Mouse (Mus musculus) limb, embryonic 15.5 days (tissue): ENCODE results near the gene Psmd5. TPM values are rescaled to one million over a fixed set of nuclear protein-coding genes. Genes with fewer than 3 reads are reported as not detected.
A peak's percentile ranks its signal among the peaks of the same experiment; 100 is the strongest.
"Not testable (repeated sequence)": the region's sequence is repeated elsewhere in the genome, so short reads cannot be mapped to it uniquely, and the experiment has no call there.

Experiments
- ATAC-seq: fragments of 200-750 bp; cut with Nextera tagmentation; 2 replicates; pipeline ENCODE4 v1.8.0; 2017; ENCODE audit warnings: low read depth, moderate TSS enrichment; ENCODE audit not compliant: insufficient number of reproducible peaks, low FRiP score, low TSS enrichment
- H3K27ac ChIP-seq: fragments of 300-500 bp; sonication (generic); 2 replicates; pipeline ENCODE4 v1.5.1; 2015; ENCODE audit warnings: moderate library complexity, mild to moderate bottlenecking, inconsistent platforms
- H3K27me3 ChIP-seq: fragments of 300-500 bp; sonication (generic); 2 replicates; pipeline ENCODE4 v1.6.1; 2015; ENCODE audit warnings: inconsistent platforms
- H3K36me3 ChIP-seq: fragments of 300-500 bp; sonication (generic); 2 replicates; pipeline ENCODE4 v1.6.1; 2015; ENCODE audit warnings: inconsistent platforms
- H3K4me1 ChIP-seq: fragments of 300-500 bp; sonication (generic); 2 replicates; pipeline ENCODE4 v1.6.1; 2015; ENCODE audit warnings: inconsistent platforms
- H3K4me2 ChIP-seq: fragments of 300-500 bp; sonication (generic); 2 replicates; pipeline ENCODE4 v1.6.1; 2015; ENCODE audit warnings: mild to moderate bottlenecking, inconsistent platforms
- H3K4me3 ChIP-seq: fragments of 300-500 bp; sonication (generic); 2 replicates; pipeline ENCODE4 v1.5.1; 2015; ENCODE audit warnings: mild to moderate bottlenecking, inconsistent platforms
- H3K9ac ChIP-seq: fragments of 300-500 bp; sonication (generic); 2 replicates; pipeline ENCODE4 v1.6.1; 2015; ENCODE audit warnings: inconsistent platforms
- H3K9me3 ChIP-seq: fragments of 300-500 bp; sonication (generic); 2 replicates; pipeline ENCODE4 v1.6.1; 2016; ENCODE audit warnings: inconsistent platforms
- WGBS: fragments of 180-500 bp; shearing (Covaris S2); methylation state at CpG from one replicate; pipeline ENCODE4 v1.1.7; 2015; 5-methylcytosine and 5-hydroxymethylcytosine counted together
- polyA plus RNA-seq: library from polyadenylated mRNA; unstranded; fragments of >200 nt; fragmentation: Nextera tagmentation; extraction: Ambion mirVana; gene quantifications from 2 replicates; pipeline ENCODE4 v1.2.1, GENCODE M21; 2015

Psmd5 gene
- polyA plus RNA-seq, 1 experiment from 2014 or later = 98.0 TPM

DNA sequence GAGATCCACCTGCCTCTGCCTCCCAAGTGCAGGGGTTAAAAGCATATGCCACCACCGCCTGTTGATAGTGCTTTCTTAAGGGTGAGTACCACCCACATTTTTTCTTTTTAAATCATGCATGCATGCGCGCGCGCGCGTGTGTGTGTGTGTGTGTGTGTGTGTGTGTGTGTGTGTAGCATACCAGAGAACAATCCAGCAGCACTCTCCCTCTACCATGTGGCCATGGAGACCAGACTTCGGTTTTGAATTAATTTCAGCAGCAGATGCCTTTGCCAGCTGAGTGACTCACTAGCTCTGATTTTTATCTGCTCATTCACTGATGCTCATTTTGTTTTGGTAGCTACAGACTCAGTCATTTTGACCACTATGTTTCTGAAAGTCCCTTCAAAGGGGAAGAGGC, 33.1 kb downstream of the Psmd5 start:
- no peak overlapping the region for H3K4me3 ChIP-seq
- H3K4me1 ChIP-seq = no peaks in the 10 kb centered on the region
- H3K9ac ChIP-seq = no peak overlapping the region
- no peaks in the 10 kb centered on the region for H3K27me3 ChIP-seq
- H3K9me3 ChIP-seq = no peaks in the 10 kb centered on the region
- H3K4me2 ChIP-seq = no peak overlapping the region
- ATAC-seq = no peak
- no peak overlapping the region for H3K27ac ChIP-seq
- no peaks in the 10 kb centered on the region for H3K36me3 ChIP-seq
- 83% methylated on average over 8 of the region's 8 CpGs for WGBS

DNA sequence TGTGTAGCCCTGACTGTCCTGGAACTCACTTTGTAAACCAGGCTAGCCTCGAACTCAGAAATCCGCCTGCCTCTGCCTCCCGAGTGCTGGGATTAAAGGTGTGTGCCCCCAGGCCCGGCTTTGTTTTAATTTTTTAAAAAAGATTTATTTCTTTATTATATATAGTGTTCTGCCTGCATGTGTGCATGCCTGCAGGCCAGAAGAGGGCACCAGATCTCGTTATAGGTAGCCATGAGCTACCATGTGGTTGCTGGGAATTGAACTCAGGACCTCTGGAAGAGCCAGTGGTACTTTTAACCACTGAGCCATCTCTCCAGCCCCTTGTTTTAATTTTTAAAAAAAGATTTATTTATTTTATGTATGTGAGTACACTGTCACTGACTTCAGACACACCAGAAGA, 34.6 kb downstream of the Psmd5 start:
- H3K9me3 ChIP-seq, H3K4me3 ChIP-seq, H3K4me2 ChIP-seq, ATAC-seq, H3K27ac ChIP-seq, H3K27me3 ChIP-seq, H3K36me3 ChIP-seq, H3K4me1 ChIP-seq, H3K9ac ChIP-seq: not testable (repeated sequence)
- 81% methylated on average over 5 of the region's 5 CpGs for WGBS

DNA sequence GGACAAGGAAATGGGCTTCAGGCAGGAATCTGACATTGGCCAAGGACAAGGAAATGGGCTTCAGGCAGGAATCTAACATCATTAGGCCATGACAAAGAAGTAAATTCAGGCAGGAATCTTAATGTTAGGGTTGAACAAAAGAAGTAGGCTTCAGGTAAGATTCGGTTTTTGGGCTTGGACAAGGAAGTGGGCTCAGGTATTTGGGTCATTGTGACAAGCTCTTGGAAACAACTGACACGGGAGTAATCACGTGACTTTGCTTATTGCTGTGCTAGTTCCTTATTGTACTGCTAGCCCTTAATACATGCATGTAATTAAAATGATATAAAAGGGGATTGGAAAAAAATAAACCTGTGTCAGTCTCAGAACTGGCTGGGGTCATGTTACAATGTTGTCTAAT, 39.1 kb downstream of the Psmd5 start:
- no peaks in the 10 kb centered on the region for H3K9me3 ChIP-seq
- H3K4me2 ChIP-seq = no peak overlapping the region
- ATAC-seq = no peak
- H3K9ac ChIP-seq = no peak overlapping the region
- no peaks in the 10 kb centered on the region for H3K36me3 ChIP-seq
- H3K27ac ChIP-seq = no peak overlapping the region
- no peaks in the 10 kb centered on the region for H3K27me3 ChIP-seq
- 80% methylated on average over 3 of the region's 3 CpGs for WGBS
- H3K4me1 ChIP-seq = no peaks in the 10 kb centered on the region
- no peak overlapping the region for H3K4me3 ChIP-seq

DNA sequence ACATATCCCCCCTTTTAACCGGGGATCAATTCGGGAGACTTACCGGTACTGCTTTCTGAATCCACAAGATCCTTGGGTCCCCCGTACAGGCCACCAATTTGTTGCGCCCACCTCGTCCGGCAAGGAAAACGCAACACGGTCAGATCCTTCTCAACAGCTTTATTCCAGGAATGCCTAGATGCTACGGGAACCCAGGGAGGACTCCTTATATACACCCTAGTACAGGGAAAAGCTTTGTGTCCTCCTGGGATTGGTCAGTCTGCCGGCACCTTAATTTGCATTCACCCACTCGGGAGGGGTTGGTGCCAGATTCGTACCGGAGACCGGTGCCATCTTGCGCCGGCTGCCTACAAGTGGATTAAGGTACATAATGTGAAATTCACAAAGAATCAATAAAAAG, 41.1 kb downstream of the Psmd5 start:
- Histone ChIP-seq H3K27ac (no peak overlapping the region), H3K9me3 (no peaks in the 10 kb centered on the region; the same call in 1 of the 2 replicates), H3K4me1 (no peaks in the 10 kb centered on the region), H3K36me3 (no peaks in the 10 kb centered on the region), H3K4me3 (no peak overlapping the region), H3K4me2 (no peak overlapping the region), H3K27me3 (no peaks in the 10 kb centered on the region), H3K9ac (no peak overlapping the region)
- WGBS = 86% methylated on average over 17 of the region's 17 CpGs
- no peak for ATAC-seq

DNA sequence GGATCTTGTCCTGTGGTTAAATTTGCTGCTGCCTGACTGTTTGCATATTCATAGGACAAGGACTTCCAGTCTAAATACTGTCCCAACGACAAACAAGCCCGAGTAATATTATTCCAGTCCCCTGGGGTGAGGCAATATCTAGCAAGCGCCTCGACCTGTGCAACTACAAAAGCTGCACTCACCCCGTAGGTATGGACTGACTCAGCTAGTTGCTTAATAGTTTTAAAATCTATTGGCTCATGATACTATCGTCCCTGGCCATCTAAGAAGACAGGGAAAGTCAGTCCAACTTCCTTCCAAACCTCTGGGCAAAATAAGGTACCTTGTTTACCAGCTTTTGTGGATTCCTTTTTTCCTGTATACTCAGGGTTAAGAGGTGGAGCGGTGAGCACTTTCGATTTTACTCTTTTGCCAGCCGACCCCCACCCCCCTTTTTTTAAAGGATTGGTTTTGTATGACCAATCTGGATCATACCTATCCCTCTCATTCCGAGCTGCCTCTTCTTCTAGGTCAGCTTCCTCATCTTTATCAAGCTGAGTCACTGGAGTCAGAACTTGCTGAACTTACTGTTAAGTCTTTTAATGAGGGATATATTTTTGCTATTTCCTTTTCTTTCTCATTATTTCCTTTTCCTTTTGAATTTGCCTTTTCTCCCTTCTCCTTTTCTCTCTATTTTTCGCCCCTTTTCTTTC, 41.9 kb downstream of the Psmd5 start, which contains the start of gene Gm34653:
Gene Gm34653, plus strand, starts transcription at position 242 of the 692 bp plus-strand sequence.
- WGBS = 68% methylated on average over 11 of the region's 11 CpGs
- ATAC-seq = not testable (repeated sequence)

DNA sequence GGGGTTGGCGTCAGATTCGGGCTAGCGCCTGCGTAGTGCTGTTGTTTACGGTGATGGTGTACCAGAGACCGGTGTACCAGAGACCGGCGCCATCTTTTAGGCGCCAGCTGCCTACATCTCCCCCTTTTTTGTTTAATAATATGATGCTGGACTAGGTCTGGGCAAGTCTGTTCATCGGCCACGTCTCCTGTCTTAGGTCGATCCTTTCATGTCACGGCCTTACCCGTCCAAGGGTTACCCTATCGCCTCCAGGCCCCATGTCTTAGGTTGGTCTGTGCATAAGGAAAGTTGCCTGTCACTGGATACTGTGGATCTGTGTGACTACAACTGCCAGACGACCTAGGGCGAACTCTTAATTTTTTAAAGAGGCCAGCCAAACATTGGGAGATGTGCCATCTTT, 44.7 kb downstream of the Psmd5 start:
- not testable (repeated sequence) for ATAC-seq, H3K4me3 ChIP-seq, H3K4me1 ChIP-seq, H3K36me3 ChIP-seq, H3K27me3 ChIP-seq, H3K4me2 ChIP-seq, H3K9me3 ChIP-seq, H3K9ac ChIP-seq, H3K27ac ChIP-seq
- WGBS = 95% methylated on average over 17 of the region's 17 CpGs

More for the DNA sequence above, 41.9 kb downstream of the Psmd5 start, which contains the start of gene Gm34653:
- not testable (repeated sequence) for H3K36me3 ChIP-seq, H3K9me3 ChIP-seq, H3K4me3 ChIP-seq, H3K9ac ChIP-seq, H3K4me1 ChIP-seq, H3K27me3 ChIP-seq, H3K4me2 ChIP-seq, H3K27ac ChIP-seq

DNA sequence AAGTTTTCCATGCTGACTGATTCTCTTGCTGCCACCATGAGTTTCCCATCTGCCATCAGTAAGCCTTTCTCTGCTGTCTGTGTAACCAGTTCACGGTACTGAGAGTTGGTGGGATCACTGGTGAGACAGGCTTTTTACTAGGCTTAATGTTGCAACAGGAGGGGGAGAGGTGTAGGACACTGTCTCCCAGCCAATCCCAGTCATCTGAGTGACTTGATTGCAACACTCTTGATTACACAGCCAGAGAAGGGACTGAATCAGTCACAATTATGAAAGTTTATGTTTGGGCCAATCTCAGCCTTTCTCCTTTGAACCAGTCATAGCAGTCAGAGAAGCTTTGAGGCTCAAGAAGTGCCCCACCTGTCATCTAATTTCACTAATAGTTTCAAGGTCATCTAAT, 46.7 kb downstream of the Psmd5 start:
- Histone ChIP-seq H3K4me1 (peaks cover 16% of the 10 kb centered on the region), H3K9me3 (no peaks in the 10 kb centered on the region; the same call in 1 of the 2 replicates), H3K36me3 (0 out of 2 replicates have a peak, but pooled peaks cover 3% of the 10 kb centered on the region), H3K9ac (no peak overlapping the region), H3K4me2 (no peak overlapping the region), H3K27ac (peak overlapping the region; percentile 47; the same call in 1 of the 2 replicates), H3K27me3 (no peaks in the 10 kb centered on the region), H3K4me3 (no peak overlapping the region)
- 79% methylated on average over 1 of the region's 1 CpGs for WGBS
- no peak for ATAC-seq

DNA sequence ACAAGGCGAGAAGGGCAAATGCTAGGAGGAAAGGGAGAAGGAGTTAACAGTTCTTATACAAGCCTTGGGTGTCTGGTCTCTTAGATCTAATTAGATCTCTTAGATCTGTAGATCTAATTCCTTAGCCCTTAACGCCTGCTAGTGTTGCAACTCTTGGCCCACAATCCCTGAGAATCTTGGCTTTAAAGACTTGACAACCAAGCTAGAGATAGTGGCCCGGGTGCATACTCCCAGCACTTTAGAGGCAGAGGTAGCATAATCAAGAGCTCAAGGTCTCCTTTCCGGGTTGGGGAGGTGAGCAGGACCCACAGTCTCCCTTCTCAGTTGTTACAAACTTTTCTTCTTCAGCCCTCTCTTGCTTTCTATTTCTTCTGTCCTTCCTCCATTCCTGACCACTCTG, 47.2 kb downstream of the Psmd5 start:
- ATAC-seq = no peak
- Histone ChIP-seq H3K4me3 (no peak overlapping the region), H3K36me3 (peaks cover 5% of the 10 kb centered on the region), H3K9me3 (no peaks in the 10 kb centered on the region; the same call in 1 of the 2 replicates), H3K9ac (no peak overlapping the region), H3K27me3 (no peaks in the 10 kb centered on the region), H3K4me2 (no peak overlapping the region), H3K27ac (peak overlapping the region; percentile 47; the same call in 1 of the 2 replicates), H3K4me1 (peaks cover 16% of the 10 kb centered on the region)
- WGBS = 87% methylated on average over 4 of the region's 4 CpGs

DNA sequence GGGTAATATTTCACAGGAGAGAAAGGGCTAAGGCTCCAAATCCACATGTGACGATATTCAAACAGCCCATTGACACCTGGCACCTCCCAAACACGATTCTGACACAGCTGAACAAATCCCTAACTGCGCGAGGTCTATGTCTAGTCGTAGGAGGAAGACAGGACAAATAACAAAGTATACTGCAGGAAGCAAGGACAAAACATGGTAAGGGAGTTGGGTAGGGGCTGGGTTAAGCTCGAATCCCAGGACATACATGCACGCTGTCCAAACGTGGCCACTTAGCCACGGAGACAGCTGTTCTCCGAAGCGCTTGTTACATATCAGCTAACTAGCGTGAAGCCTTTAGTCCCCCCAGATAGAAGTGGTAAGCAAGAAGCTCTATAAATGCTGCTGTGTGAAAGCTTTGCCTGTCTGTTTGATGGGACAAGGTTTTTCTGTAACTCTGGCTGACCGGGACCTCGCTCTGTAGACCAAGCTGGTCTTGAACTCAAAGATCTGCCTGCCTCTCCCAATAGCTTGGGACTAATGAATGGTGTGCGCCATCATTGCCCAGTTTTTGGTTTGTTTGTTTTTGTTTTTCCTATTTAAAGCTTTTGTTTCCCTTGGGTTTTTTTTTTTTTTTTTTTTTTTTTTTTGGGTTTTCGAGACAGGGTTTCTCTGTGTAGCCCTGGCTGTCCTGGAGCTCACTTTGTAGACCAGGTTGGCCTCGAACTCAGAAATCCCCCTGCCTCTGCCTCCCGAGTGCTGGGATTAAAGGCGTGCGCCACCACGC, 48.1 kb downstream of the Psmd5 start:
- no peak for ATAC-seq
- H3K27ac ChIP-seq = peak overlapping the region; percentile 77
- WGBS = 34% methylated on average over 20 of the region's 21 CpGs
- H3K4me2 ChIP-seq = peak overlapping the region; percentile 83
- peaks cover 12% of the 10 kb centered on the region for H3K36me3 ChIP-seq
- no peaks in the 10 kb centered on the region for H3K27me3 ChIP-seq
- H3K4me1 ChIP-seq = peaks cover 16% of the 10 kb centered on the region
- peak overlapping the region; percentile 98 for H3K4me3 ChIP-seq
- no peaks in the 10 kb centered on the region; the same call in 1 of the 2 replicates for H3K9me3 ChIP-seq
- peak overlapping the region; percentile 99 for H3K9ac ChIP-seq

DNA sequence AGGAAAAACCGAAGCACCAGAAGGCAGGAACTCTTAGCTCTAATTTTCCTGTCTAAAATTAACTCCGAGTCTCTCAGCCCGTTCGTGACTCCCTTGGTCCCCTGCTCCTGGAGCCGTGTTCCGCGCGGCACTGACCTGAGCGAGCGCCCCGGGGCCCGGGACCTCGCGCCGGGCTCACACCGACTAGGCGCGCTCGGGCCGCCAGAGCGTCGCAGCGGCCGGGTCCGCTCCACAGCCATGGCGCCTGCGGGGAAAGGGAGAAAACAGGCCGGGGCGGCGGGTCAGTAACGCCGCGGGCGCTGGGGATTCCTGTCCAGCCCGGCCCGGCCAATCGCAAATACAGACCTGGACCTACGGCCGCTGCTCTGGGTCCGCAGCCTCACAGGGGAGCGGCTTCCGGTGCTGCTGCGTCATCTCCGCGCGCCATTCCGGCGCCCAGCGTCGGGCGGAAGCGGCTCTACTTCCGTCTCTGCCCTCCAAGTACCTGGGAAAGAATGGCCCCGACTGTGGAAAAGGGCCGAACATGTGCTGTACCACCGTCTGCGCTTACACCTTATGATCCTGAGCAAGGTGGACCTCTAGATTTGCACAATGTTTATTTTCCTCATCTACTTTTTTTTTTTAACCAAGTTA, 48.8 kb downstream of the Psmd5 start, which contains the start of gene Fbxw2:
Gene Fbxw2, minus strand, starts transcription at position 485 of the 633 bp plus-strand sequence.
- H3K9me3 ChIP-seq = no peaks in the 10 kb centered on the region; the same call in 1 of the 2 replicates
- WGBS = under 1% methylated on average over 56 of the region's 57 CpGs
- peaks cover 17% of the 10 kb centered on the region for H3K36me3 ChIP-seq
- peak within 1 kb of the TSS; percentile 83 for H3K4me2 ChIP-seq
- peak within 1 kb of the TSS; percentile 99 for H3K9ac ChIP-seq
- no peaks in the 10 kb centered on the region for H3K27me3 ChIP-seq
- ATAC-seq = peak; percentile 90
- H3K4me1 ChIP-seq = peaks cover 16% of the 10 kb centered on the region
- H3K27ac ChIP-seq = peak within 1 kb of the TSS; percentile 77
- peak within 1 kb of the TSS; percentile 98 for H3K4me3 ChIP-seq

DNA sequence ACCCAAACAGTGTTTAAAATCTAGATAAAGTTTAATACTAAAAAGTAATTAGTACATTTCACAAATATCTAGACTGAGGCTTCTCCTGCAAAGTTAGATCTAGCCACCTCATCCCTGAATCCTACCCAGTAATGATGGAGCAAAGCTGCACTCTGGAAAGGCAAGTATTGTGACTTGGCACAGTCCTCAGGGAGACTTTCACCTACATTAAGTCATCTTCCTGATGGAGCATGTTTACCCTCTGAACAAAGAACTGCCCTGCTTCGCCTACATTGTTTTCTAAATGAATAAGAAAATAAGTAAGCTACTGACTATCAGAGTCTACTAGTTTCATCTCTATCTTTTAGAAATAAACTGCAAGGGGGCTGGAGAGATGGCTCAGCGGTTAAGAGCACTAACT, 56.3 kb downstream of the Psmd5 start:
- no peaks in the 10 kb centered on the region for H3K4me1 ChIP-seq
- H3K4me3 ChIP-seq = no peak overlapping the region
- H3K9ac ChIP-seq = no peak overlapping the region
- WGBS = 97% methylated on average over 2 of the region's 2 CpGs
- H3K4me2 ChIP-seq = no peak overlapping the region
- H3K9me3 ChIP-seq = no peaks in the 10 kb centered on the region
- H3K27me3 ChIP-seq = no peaks in the 10 kb centered on the region
- H3K36me3 ChIP-seq = peaks cover 58% of the 10 kb centered on the region
- no peak overlapping the region for H3K27ac ChIP-seq
- no peak for ATAC-seq

DNA sequence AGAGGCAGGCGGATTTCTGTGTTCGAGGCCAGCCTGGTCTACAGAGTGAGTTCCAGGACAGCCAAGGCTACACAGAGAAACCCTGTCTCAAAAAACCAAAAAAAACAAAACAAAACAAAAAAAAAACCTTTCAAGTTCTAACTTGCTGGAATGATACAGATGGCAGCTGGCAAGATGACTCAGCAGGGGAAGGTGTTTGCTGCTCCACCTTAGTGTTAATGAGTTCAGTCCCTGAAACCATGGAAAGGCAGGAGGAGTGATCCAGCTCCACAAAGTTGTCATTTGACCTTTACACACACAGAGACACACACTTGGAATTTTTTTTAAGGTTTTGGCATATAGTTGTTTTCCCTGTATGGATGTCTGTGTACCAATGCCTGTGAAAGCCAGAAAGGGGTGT, 58.9 kb downstream of the Psmd5 start:
- not testable (repeated sequence) for H3K9me3 ChIP-seq, H3K27ac ChIP-seq, ATAC-seq, H3K27me3 ChIP-seq, H3K4me2 ChIP-seq, H3K9ac ChIP-seq, H3K4me3 ChIP-seq, H3K4me1 ChIP-seq
- peaks cover 67% of the 10 kb centered on the region for H3K36me3 ChIP-seq
- WGBS = 93% methylated on average over 2 of the region's 2 CpGs
